Mouse (Mus musculus) embryonic fibroblast, embryonic 13.5 days (primary cell): ENCODE data around the gene Ttll13.

ENCODE experiments used
- CTCF ChIP-seq: IDR thresholded peaks from 2 replicates; pipeline ENCODE4 v1.5.1; 2011; ENCODE audit warnings: mild to moderate bottlenecking, control low read depth, low read length, moderate library complexity, borderline replicate concordance; ENCODE audit not compliant: insufficient read depth
- POLR2A ChIP-seq: IDR thresholded peaks from 2 replicates; pipeline ENCODE4 v1.6.1; 2011; ENCODE audit warnings: low read depth, mild to moderate bottlenecking, control low read depth, low read length, moderate library complexity

DNA sequence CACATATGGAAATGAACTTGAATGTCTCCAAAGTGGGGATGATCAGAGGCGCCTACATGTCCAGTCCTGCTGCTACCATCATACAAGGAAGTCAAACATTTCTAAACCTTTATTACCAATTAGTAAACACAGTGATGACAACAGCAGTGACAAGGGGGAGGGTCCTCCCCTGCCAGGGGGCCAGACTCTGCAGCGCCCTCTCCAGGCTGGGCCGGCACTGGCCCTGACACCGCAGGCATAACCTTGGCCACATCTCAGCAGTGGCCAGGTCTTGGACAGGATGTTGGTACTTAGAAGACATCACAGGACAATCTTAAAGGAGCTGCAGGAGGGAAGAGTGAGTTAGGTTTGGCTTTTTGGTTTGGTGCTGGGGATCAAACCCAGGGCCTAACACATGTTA, 19.1 kb upstream of the Ttll13 start:
- TF ChIP-seq POLR2A, result no peak
- TF ChIP-seq CTCF, result no peak
